Mouse (Mus musculus): ENCODE results near the gene Mfge8.

Gene Mfge8

GRCm38 (mm10) chr7:79129883-79130282 is 19.0 kb downstream of the Mfge8 start:
- DNase-seq, result peak; percentile 25

- no peak for DNase-seq
Measured at GRCm38 (mm10) chr7:79123465-79123864, 25.4 kb downstream of the Mfge8 start.

- no peak for DNase-seq
Measured at GRCm38 (mm10) chr7:79113848-79114247, 35.0 kb downstream of the Mfge8 start.

GRCm38 (mm10) chr7:79096492-79096891 is 52.4 kb downstream of the Mfge8 start:
- no peak for DNase-seq

- DNase-seq, result peak; percentile 46
Measured at GRCm38 (mm10) chr7:79089111-79089510, 59.7 kb downstream of the Mfge8 start.

Measured in thymus, postnatal 4 days (tissue).